Mouse (Mus musculus): ENCODE data around the gene Gm21094.
"Not testable (repeated sequence)": the region's sequence is repeated elsewhere in the genome, so short reads cannot be mapped to it uniquely, and the experiment has no call there.

The Gm21094 gene

GRCm38 (mm10) chrY:32620343-32620742 is at the start of gene Gm21094:
Gene Gm21094 (minus strand): TSS chrY:32620443.
- not testable (repeated sequence) for DNase-seq (ENCODE audit: low read depth)
